Mouse (Mus musculus): ENCODE data around the gene Rbfox1. TPM values are rescaled to one million over a fixed set of nuclear protein-coding genes. Genes with fewer than 3 reads are reported as not detected.

Rbfox1 gene
- total and polyA plus RNA-seq, 2 experiments = 0.09 TPM; not detected in 1

DNA sequence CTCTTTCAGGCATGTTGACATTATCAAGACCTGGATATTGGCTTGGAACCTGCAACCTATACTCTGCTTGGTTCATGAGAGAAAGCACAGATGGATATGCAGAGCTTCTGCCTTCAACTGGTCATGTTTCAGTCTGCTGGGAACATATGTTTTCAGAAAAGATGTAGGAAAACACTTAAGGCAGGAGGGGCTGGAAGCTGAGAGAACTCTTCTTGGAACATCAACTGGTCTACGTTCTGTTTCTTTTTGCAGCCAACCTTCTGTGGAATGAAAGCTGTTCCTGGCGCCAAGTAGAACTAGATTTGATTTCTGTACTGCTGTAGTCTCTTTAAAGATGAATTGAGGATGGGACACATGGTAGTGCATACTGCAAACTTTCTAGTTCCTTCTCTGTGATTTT lies 851.4 kb downstream of the Rbfox1 start:
- TF ChIP-seq CTCF (IDR thresholded peaks at IDR 0.05; ENCODE audit: low read depth, low read length) = no peak
- no peak for TF ChIP-seq POLR2A (IDR thresholded peaks at IDR 0.05; ENCODE audit: extremely low read depth, insufficient read depth, low read length)
- Histone ChIP-seq H3K4me3 (ENCODE audit: insufficient read depth, low read depth, low read length) (no peak overlapping the region), H3K4me1 (ENCODE audit: control insufficient read depth, insufficient read depth, low read length) (no peaks in the 10 kb centered on the region), H3K36me3 (ENCODE audit: control insufficient read depth, insufficient read depth, low read length) (no peaks in the 10 kb centered on the region), H3K27me3 (ENCODE audit: control insufficient read depth, insufficient read depth, low read length) (no peaks in the 10 kb centered on the region), H3K9ac (ENCODE audit: low read depth, low read length) (no peak overlapping the region), H3K27ac (replicated peaks; ENCODE audit: insufficient read depth, low read depth, low read length) (no peak overlapping the region), H3K79me2 (ENCODE audit: control insufficient read depth, insufficient read depth, low read length) (no peaks in the 10 kb centered on the region)
- DNase-seq (ENCODE audit: extremely low read depth, low read depth, low spot score) = no peak
- 77% methylated on average over 2 of the region's 2 CpGs for WGBS

DNA sequence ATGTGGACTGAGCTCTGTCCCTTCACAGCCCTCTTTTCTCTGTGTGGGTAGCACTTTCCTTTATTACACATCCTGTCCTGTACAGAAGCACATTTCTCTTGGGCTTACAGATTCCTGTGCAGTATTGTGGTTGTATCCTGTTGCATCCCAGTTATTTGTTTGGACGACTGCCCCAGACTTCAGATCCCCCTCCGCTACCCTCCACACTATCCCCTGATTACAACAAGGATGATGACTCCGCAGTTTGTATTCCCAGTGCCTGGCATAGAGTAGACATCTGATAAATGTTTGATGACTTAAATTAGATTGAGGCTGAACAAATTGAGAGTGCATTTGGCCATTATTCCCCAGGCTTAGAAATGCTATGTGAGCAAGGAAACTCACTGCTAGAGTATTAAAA lies 851.8 kb downstream of the Rbfox1 start:
- H3K4me3 ChIP-seq (ENCODE audit: insufficient read depth, low read depth, low read length) = no peak overlapping the region
- H3K4me1 ChIP-seq (ENCODE audit: control insufficient read depth, insufficient read depth, low read length) = no peaks in the 10 kb centered on the region
- TF ChIP-seq CTCF (IDR thresholded peaks at IDR 0.05; ENCODE audit: low read depth, low read length) (no peak), POLR2A (IDR thresholded peaks at IDR 0.05; ENCODE audit: extremely low read depth, insufficient read depth, low read length) (no peak)
- H3K79me2 ChIP-seq (ENCODE audit: control insufficient read depth, insufficient read depth, low read length) = no peaks in the 10 kb centered on the region
- DNase-seq (ENCODE audit: extremely low read depth, low read depth, low spot score) = no peak
- no peak overlapping the region for H3K27ac ChIP-seq (replicated peaks; ENCODE audit: insufficient read depth, low read depth, low read length)
- H3K9ac ChIP-seq (ENCODE audit: low read depth, low read length) = no peak overlapping the region
- 83% methylated on average over 3 of the region's 3 CpGs for WGBS
- no peaks in the 10 kb centered on the region for H3K36me3 ChIP-seq (ENCODE audit: control insufficient read depth, insufficient read depth, low read length)
- no peaks in the 10 kb centered on the region for H3K27me3 ChIP-seq (ENCODE audit: control insufficient read depth, insufficient read depth, low read length)

GRCm38 (mm10) chr16:6746116-6746515 lies 861.0 kb downstream of the Rbfox1 start:
- no peak for DNase-seq (ENCODE audit: extremely low read depth, low read depth, low spot score)
- no peak overlapping the region for H3K9ac ChIP-seq (ENCODE audit: low read depth, low read length)
- no peak overlapping the region for H3K27ac ChIP-seq (replicated peaks; ENCODE audit: insufficient read depth, low read depth, low read length)
- no peaks in the 10 kb centered on the region for H3K36me3 ChIP-seq (ENCODE audit: control insufficient read depth, insufficient read depth, low read length)
- WGBS = 86% methylated on average over 2 of the region's 2 CpGs
- H3K4me3 ChIP-seq (ENCODE audit: insufficient read depth, low read depth, low read length) = no peak overlapping the region
- no peaks in the 10 kb centered on the region for H3K27me3 ChIP-seq (ENCODE audit: control insufficient read depth, insufficient read depth, low read length)
- H3K79me2 ChIP-seq (ENCODE audit: control insufficient read depth, insufficient read depth, low read length) = no peaks in the 10 kb centered on the region
- TF ChIP-seq POLR2A (IDR thresholded peaks at IDR 0.05; ENCODE audit: extremely low read depth, insufficient read depth, low read length) = no peak
- TF ChIP-seq CTCF (IDR thresholded peaks at IDR 0.05; ENCODE audit: low read depth, low read length) = no peak
- no peaks in the 10 kb centered on the region for H3K4me1 ChIP-seq (ENCODE audit: control insufficient read depth, insufficient read depth, low read length)

GRCm38 (mm10) chr16:6750491-6750890 lies 865.3 kb downstream of the Rbfox1 start:
- Histone ChIP-seq H3K4me3 (ENCODE audit: insufficient read depth, low read depth, low read length) (no peak overlapping the region), H3K79me2 (ENCODE audit: control insufficient read depth, insufficient read depth, low read length) (no peaks in the 10 kb centered on the region), H3K27me3 (ENCODE audit: control insufficient read depth, insufficient read depth, low read length) (no peaks in the 10 kb centered on the region), H3K36me3 (ENCODE audit: control insufficient read depth, insufficient read depth, low read length) (no peaks in the 10 kb centered on the region), H3K9ac (ENCODE audit: low read depth, low read length) (no peak overlapping the region), H3K4me1 (ENCODE audit: control insufficient read depth, insufficient read depth, low read length) (no peaks in the 10 kb centered on the region), H3K27ac (replicated peaks; ENCODE audit: insufficient read depth, low read depth, low read length) (no peak overlapping the region)
- WGBS = 60% methylated on average over 2 of the region's 2 CpGs
- no peak for TF ChIP-seq CTCF (IDR thresholded peaks at IDR 0.05; ENCODE audit: low read depth, low read length)
- no peak for DNase-seq (ENCODE audit: extremely low read depth, low read depth, low spot score)

DNA sequence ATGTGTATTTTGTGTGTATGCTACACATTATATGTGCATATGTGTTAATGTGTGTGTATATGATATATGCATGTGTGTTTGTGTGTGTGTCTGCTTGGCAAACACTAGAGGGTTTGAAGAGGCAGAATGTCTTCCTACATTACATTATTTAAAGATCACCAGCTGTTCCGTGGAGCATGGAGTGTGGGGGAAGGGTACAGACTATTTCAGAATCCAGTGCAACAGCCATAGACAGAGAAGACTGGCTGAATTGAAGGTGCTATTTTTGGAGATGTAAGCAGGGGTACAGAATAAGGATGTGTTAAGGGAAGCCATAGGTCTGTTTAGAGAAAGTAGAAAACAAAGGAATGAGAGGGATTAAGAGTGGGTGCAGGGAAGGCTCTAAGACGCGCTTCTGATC lies 869.7 kb downstream of the Rbfox1 start:
- 72% methylated on average over 3 of the region's 3 CpGs for WGBS

GRCm38 (mm10) chr16:6769495-6770237 lies 884.5 kb downstream of the Rbfox1 start:
- no peak for TF ChIP-seq CTCF (IDR thresholded peaks at IDR 0.05; ENCODE audit: low read depth, low read length)
- no peak for TF ChIP-seq POLR2A (IDR thresholded peaks at IDR 0.05; ENCODE audit: extremely low read depth, insufficient read depth, low read length)
- H3K36me3 ChIP-seq (ENCODE audit: control insufficient read depth, insufficient read depth, low read length) = no peaks in the 10 kb centered on the region
- no peaks in the 10 kb centered on the region for H3K27me3 ChIP-seq (ENCODE audit: control insufficient read depth, insufficient read depth, low read length)
- H3K27ac ChIP-seq (replicated peaks; ENCODE audit: insufficient read depth, low read depth, low read length) = no peak overlapping the region
- H3K9ac ChIP-seq (ENCODE audit: low read depth, low read length) = no peak overlapping the region
- no peaks in the 10 kb centered on the region for H3K4me1 ChIP-seq (ENCODE audit: control insufficient read depth, insufficient read depth, low read length)
- 80% methylated on average over 14 of the region's 14 CpGs for WGBS
- H3K4me3 ChIP-seq (ENCODE audit: insufficient read depth, low read depth, low read length) = no peak overlapping the region
- H3K79me2 ChIP-seq (ENCODE audit: control insufficient read depth, insufficient read depth, low read length) = no peaks in the 10 kb centered on the region
- DNase-seq (ENCODE audit: extremely low read depth, low read depth, low spot score) = no peak

More for the DNA sequence above, 869.7 kb downstream of the Rbfox1 start:
- no peaks in the 10 kb centered on the region for H3K79me2 ChIP-seq (ENCODE audit: control insufficient read depth, insufficient read depth, low read length)
- H3K4me3 ChIP-seq (ENCODE audit: insufficient read depth, low read depth, low read length) = no peak overlapping the region
- no peak for DNase-seq (ENCODE audit: extremely low read depth, low read depth, low spot score)
- H3K27me3 ChIP-seq (ENCODE audit: control insufficient read depth, insufficient read depth, low read length) = no peaks in the 10 kb centered on the region
- no peak for TF ChIP-seq CTCF (IDR thresholded peaks at IDR 0.05; ENCODE audit: low read depth, low read length)
- H3K27ac ChIP-seq (replicated peaks; ENCODE audit: insufficient read depth, low read depth, low read length) = no peak overlapping the region
- no peak overlapping the region for H3K9ac ChIP-seq (ENCODE audit: low read depth, low read length)
- no peaks in the 10 kb centered on the region for H3K36me3 ChIP-seq (ENCODE audit: control insufficient read depth, insufficient read depth, low read length)
- no peaks in the 10 kb centered on the region for H3K4me1 ChIP-seq (ENCODE audit: control insufficient read depth, insufficient read depth, low read length)
